Mouse (Mus musculus) gastrocnemius, postnatal 36 days (tissue): Measurements from ENCODE around the gene D630003M21Rik. TPM values are rescaled to one million over a fixed set of nuclear protein-coding genes. Genes with fewer than 3 reads are reported as not detected.
A peak's percentile ranks its signal among the peaks of the same experiment; 100 is the strongest.

Experiments used
- DNase-seq, 2 experiments: peaks; one replicate each; pipeline ENCODE4 v3.0.0; 2022
- intact Hi-C: fragments of 180-260 bp; cut with DNase I; formaldehyde crosslinking; loops from one replicate; pipeline ENCODE4 v1.15.1; 2025
- total RNA-seq, 2 experiments: library from RNA; stranded (reverse); gene quantifications; 2 replicates each; pipeline ENCODE4 v1.2.3; 2021

Gene D630003M21Rik
- total RNA-seq, 2 experiments from 2014 or later, result 2.2 TPM

DNA sequence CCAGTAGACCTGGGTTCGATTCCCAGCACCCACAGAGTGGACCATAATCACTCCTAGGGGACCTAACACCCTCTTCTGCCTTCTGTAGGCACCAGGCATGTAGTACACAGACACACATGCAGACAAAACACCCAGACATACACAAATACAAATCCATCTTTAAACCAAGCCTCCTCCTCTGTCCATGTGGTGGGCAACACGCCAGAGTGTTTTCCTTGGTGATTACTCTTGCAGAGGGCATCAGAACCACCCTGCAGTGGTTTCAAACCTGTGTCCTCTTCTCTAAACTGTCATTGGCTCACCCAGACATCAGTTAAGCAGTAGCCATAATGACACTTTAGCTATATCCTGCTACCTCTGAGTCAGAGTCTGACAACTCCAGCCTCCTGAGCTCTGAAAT, 58.6 kb downstream of the D630003M21Rik start:
- intact Hi-C loops, result no loop called here
- DNase-seq, result no peak

GRCm38 (mm10) chr2:158169771-158170170, 59.3 kb downstream of the D630003M21Rik start:
- intact Hi-C loops, result no loop called here
- no peak for DNase-seq

DNA sequence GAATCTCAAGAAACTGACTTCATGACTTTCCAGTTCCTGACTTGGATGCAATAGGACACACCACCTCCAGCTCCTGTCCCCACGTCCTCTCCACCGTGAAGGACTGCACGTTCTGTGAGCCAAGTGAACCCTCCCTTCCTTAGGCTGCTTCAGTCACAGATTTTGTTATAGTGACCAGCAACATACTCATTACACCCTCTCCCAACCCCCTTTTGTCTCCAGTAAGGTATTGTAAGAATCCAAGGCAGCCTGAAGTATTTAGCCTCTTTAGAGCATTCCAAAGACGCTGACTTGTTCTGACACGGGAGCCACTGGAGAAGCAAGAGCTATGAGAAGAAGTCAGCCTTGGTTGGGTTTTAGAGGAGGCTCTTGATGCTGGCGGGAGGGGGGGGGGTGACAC, 59.7 kb downstream of the D630003M21Rik start:
- DNase-seq, result no peak

GRCm38 (mm10) chr2:158168741-158169211, 60.2 kb downstream of the D630003M21Rik start:
- intact Hi-C loops, result no loop called here
- DNase-seq, result peak in 1 of 2 experiments; percentile 41

More for the DNA sequence above, 59.7 kb downstream of the D630003M21Rik start:
- intact Hi-C loops, result no loop called here

DNA sequence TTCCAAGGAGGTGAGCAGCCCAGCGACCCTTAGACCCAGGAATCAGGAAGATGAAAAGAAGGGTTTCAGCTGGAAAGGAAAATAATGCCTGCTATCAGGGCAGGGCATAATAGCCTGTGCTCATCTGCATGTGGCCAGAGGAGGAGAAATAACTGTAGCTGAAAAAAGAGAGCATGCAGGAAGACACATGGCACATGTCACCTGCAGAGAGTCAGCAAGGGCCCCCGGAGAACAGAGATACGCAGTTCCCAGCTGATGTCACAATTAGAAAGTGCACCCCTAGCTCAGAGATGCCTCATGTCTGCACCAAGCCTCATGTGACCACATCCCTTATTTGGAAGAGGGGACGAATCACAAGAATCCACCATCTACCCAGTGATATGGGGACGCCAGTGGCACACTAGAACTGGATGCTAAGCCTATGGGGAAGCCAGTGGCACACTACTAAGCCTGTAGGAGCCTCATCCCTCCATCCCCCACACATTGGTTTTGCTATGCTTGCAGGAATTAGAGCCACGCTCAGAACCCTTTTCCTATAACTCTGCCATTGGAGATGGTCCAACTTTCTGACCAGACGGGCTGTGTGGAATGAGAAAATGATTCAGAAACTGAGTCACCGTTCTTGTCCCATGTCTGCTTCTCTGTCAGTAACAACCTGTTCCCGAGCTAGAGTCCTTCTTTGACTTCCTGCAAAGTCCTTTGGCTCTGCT, 61.4 kb downstream of the D630003M21Rik start:
- no peak for DNase-seq
- intact Hi-C loops, result no loop called here

GRCm38 (mm10) chr2:158166628-158167027, 62.4 kb downstream of the D630003M21Rik start:
- intact Hi-C loops, result no loop called here

GRCm38 (mm10) chr2:158165776-158166175, 63.2 kb downstream of the D630003M21Rik start:
- intact Hi-C loops, result no loop called here
- DNase-seq, result no peak

More at GRCm38 (mm10) chr2:158166628-158167027, 62.4 kb downstream of the D630003M21Rik start:
- DNase-seq, result no peak

DNA sequence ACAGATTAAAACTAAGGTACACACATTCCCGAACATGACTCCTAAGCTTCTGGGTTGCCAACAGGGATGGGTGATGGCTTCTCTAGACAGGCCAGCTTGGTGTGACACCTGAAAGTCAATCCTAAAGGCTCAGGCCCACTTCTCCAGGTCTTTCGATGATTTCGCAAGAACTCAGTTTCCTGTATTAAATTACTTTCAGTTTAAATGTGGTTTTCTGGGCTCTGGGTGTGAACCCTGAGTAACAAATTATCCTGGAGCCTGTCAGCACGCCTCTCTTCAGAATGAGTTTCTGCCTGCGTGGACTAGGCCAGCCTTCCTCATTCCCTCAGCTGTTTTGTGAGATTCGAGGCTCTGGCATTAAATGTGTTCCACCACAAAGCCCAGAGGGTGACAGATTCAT, 66.0 kb downstream of the D630003M21Rik start:
- intact Hi-C loops, result no loop called here
- no peak for DNase-seq

GRCm38 (mm10) chr2:158161761-158162160, 67.3 kb downstream of the D630003M21Rik start:
- intact Hi-C loops, result no loop called here
- no peak for DNase-seq

- intact Hi-C loops, result no loop called here
- no peak for DNase-seq
Observed at GRCm38 (mm10) chr2:158159376-158160235, 69.4 kb downstream of the D630003M21Rik start.

GRCm38 (mm10) chr2:158157654-158158053, 71.4 kb downstream of the D630003M21Rik start:
- no peak for DNase-seq
- intact Hi-C loops, result no loop called here

- DNase-seq, result no peak
- intact Hi-C loops, result no loop called here
Observed at GRCm38 (mm10) chr2:158156487-158156886, 72.5 kb downstream of the D630003M21Rik start.

DNA sequence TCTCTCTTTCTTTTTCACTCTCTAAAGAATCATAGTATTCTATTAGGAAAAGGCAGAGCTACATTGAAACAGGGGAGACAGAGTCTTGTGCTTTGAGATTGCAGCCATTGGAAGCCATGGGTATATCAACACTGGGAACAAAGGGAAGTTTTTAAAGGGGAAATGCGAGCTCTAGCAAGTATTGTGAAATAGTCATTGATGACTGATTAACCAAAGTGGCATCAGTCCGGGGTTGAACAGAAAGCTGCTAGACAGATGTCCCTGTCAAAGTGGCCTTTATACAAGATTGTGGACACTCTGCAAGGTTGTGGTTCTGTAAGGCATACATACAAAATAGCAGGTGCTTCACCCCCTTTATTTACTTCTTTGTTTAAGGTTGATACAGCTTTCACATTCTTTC, 73.4 kb downstream of the D630003M21Rik start:
- intact Hi-C loops, result no loop called here
- no peak for DNase-seq

DNA sequence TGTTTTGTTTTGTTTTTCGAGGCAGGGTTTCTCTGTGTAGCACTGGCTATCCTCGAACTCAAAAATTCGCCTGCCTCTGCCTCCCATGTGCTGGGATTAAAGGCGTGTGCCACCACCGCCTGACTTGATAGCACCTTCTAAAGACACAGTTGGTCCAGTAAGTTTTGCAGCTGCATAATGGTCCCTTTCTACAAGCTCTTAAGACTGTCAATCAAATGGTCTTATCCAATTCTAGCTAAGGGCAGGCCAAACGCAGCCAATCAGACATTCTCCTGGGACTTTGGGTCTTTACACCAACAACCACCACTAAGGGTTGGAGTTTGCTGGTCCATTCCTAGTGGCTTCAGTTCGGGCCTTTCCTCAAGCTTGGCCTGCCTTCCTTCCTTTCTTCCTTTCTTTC, 73.9 kb downstream of the D630003M21Rik start:
- no peak for DNase-seq
- intact Hi-C loops, result no loop called here

DNA sequence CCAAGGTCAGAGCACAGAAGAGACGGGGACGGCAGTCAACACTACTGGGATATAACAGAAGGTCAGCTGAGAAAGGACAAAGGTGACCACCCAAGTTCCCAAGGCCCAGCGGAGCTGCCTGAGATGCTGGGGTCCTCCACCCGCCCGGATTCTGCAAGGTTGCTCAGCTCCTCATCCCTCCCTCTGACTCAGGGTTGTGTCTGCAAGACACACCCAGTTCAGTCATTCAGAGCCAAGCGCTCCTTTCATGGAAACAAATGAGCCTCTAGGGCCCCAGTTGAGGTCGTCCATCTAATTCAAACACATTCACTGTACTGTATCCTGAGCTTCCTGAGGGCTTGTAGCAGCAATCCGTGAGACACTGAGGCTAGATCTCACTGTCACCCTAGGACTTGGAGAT, 74.4 kb downstream of the D630003M21Rik start:
- peak in 1 of 2 experiments; percentile 4 for DNase-seq
- intact Hi-C loops, result no loop called here

DNA sequence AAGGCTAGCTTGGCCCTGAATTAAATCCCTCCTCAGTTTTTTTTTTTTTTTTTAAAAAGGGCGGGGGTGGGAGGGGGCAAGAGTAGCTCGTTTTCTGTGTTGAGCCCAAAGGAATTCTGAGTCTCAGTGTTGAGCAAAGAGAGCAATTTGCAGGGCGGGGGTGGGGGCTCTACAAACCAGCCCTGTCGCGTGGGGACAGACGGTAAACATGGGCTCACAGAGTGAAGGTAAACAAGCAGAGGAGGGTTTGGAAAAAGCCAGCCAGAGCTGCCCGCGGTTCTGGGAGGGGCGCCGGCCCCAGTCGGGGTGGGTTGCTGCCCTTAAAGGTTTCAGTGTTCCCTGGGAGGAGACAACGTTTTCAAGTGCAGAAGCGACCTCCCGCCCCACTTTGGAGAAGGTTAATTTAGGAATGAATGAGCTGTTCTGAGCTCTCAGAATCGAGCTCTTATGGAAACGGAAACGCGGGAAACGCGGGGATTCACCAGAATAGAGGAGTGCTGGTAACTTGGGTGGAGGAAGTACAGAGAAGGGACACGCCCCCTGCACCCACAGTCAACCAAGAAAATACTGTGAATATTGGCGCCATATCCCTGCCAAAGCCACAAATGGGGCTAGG, 75.2 kb downstream of the D630003M21Rik start:
- peak in 1 of 2 experiments; percentile 7 for DNase-seq
- intact Hi-C loops, result no loop called here

DNA sequence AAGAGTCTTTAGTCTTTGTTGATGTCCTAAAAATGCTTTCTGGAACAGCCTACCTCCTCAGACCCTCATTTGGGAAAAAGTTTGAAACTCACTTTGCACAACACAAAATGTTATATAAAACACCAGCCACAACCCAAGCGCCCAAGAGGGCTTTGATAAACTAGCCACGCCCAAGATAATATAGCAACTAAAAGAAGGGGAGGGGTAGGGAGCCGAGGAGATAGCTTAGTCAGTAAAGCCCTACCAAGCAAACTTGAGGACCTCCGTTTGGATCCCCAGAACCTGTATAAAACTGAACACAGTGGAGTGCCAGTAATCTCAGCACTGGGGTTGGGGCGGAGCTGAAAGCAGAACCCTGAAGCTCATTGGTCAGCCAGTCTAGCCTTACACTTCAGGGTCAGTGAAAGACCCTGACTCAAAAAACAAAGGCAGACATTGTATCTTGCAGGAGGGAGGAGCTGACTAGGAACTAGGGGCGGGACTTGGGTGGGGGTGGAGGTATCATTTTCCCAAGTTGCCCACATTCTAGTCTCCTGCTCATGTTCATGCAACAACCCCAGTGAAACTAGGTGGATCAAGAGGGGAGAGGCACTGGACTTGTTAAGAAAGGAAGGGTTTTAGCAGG, 76.2 kb downstream of the D630003M21Rik start:
- intact Hi-C loops, result no loop called here
- peak in 1 of 2 experiments; percentile 1 for DNase-seq

- intact Hi-C loops, result no loop called here
Observed at GRCm38 (mm10) chr2:158151077-158151476, 77.9 kb downstream of the D630003M21Rik start.

GRCm38 (mm10) chr2:158146971-158147370, 82.1 kb downstream of the D630003M21Rik start:
- DNase-seq, result peak in 1 of 2 experiments; percentile 2
- intact Hi-C loops, result loop anchor here (2.0 kb wide), 2 partner anchors 40 to 98 kb away; no protein-coding TSS in a partner anchor

More at GRCm38 (mm10) chr2:158151077-158151476, 77.9 kb downstream of the D630003M21Rik start:
- DNase-seq, result peak in 1 of 2 experiments; percentile 2

DNA sequence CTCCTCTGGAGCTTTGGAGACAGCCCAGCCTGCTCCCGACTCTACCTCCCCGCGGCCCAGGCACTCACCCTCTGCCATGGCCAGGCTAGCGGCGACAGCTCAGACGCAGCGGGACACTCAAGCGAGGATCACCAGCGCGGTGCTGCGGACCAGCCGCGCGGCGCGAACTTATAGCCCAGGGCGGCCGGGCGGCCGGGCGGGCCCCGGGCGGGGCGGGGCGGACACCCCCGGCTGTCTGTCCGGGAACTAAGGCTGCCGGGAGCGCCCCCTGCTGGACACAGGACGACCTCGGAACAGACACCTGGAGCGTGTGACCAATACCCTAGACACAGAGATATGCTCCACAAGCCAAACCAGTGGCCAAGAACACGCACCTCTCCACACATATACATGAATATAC, 82.8 kb downstream of the D630003M21Rik start, which contains the start of gene Tgm2:
Gene Tgm2, minus strand, starts transcription at position 214 of the 400 bp plus-strand sequence.
- DNase-seq, result peak; percentile 92
- intact Hi-C loops, result loop anchor here (2.0 kb wide), 2 partner anchors 39 to 97 kb away; no protein-coding TSS in a partner anchor
